Mouse (Mus musculus) lung, embryonic 14.5 days (tissue): ENCODE measurements around the gene Rchy1. TPM values are rescaled to one million over a fixed set of nuclear protein-coding genes. Genes with fewer than 3 reads are reported as not detected.

ENCODE experiments used
- ATAC-seq: fragments of 200-750 bp; cut with Nextera tagmentation; 2 replicates; pipeline ENCODE4 v1.8.0; 2017; ENCODE audit warnings: mild to moderate bottlenecking, moderate TSS enrichment, moderate library complexity; ENCODE audit not compliant: insufficient read depth
- DNase-seq: peaks from one replicate; pipeline ENCODE4 v3.0.0-alpha.2; 2015
- H3K27ac ChIP-seq: fragments of 300-500 bp; sonication (generic); 2 replicates; pipeline ENCODE4 v1.5.1; 2014; ENCODE audit warnings: low read depth, mild to moderate bottlenecking, moderate library complexity
- H3K27me3 ChIP-seq: fragments of 300-500 bp; sonication (generic); 2 replicates; pipeline ENCODE4 v1.6.1; 2014; ENCODE audit warnings: low read length, control low read depth; ENCODE audit not compliant: insufficient read depth
- H3K36me3 ChIP-seq: fragments of 300-500 bp; sonication (generic); 2 replicates; pipeline ENCODE4 v1.6.1; 2014; ENCODE audit warnings: control low read depth; ENCODE audit not compliant: insufficient read depth
- H3K4me1 ChIP-seq: fragments of 300-500 bp; sonication (generic); 2 replicates; pipeline ENCODE4 v1.6.1; 2014; ENCODE audit warnings: antibody characterized with exemption, control low read depth; ENCODE audit not compliant: insufficient read depth
- H3K4me2 ChIP-seq: fragments of 300-500 bp; sonication (generic); 2 replicates; pipeline ENCODE4 v1.6.1; 2014; ENCODE audit warnings: mild to moderate bottlenecking
- H3K4me3 ChIP-seq: fragments of 300-500 bp; sonication (generic); 2 replicates; pipeline ENCODE4 v1.5.1; 2014; ENCODE audit warnings: low read depth, low read length
- H3K9ac ChIP-seq: fragments of 300-500 bp; sonication (generic); 2 replicates; pipeline ENCODE4 v1.6.1; 2014
- H3K9me3 ChIP-seq: fragments of 300-500 bp; sonication (generic); 2 replicates; pipeline ENCODE4 v1.6.1; 2016; ENCODE audit warnings: low read depth, low read length, control low read depth
- CTCF ChIP-seq: IDR thresholded peaks from 2 replicates; pipeline ENCODE4 v1.5.1; 2016; ENCODE audit warnings: antibody characterized with exemption, low read depth
- WGBS: fragments of 180-500 bp; shearing (Covaris S2); extraction: QIAGEN DNeasy Blood & Tissue Kit; methylation state at CpG from one replicate; pipeline ENCODE4 v1.1.7; 2014; 5-methylcytosine and 5-hydroxymethylcytosine counted together
- polyA plus RNA-seq: library from polyadenylated mRNA; unstranded; fragments of >200 nt; fragmentation: Nextera tagmentation; extraction: Ambion mirVana; gene quantifications from 2 replicates; pipeline ENCODE4 v1.2.1, GENCODE M21; 2014

Gene Rchy1
- polyA plus RNA-seq, 1 experiment from 2014 or later = 49.8 TPM

GRCm38 (mm10) chr5:91991191-91991937 lies 28.5 kb upstream of the Rchy1 start:
- DNase-seq (no peak), ATAC-seq (no peak)
- H3K27me3 ChIP-seq = no peaks in the 10 kb centered on the region
- no peak for TF ChIP-seq CTCF
- no peak overlapping the region for H3K27ac ChIP-seq
- WGBS = 68% methylated on average over 6 of the region's 6 CpGs
- no peak overlapping the region for H3K4me2 ChIP-seq
- H3K9me3 ChIP-seq = no peaks in the 10 kb centered on the region
- no peak overlapping the region for H3K9ac ChIP-seq
- H3K36me3 ChIP-seq = no peaks in the 10 kb centered on the region
- no peak overlapping the region for H3K4me3 ChIP-seq
- H3K4me1 ChIP-seq = no peaks in the 10 kb centered on the region

GRCm38 (mm10) chr5:91989261-91989660 lies 26.4 kb upstream of the Rchy1 start:
- H3K4me2 ChIP-seq = no peak overlapping the region
- H3K4me1 ChIP-seq = no peaks in the 10 kb centered on the region
- no peaks in the 10 kb centered on the region for H3K9me3 ChIP-seq
- TF ChIP-seq CTCF = no peak
- no peaks in the 10 kb centered on the region for H3K27me3 ChIP-seq
- H3K9ac ChIP-seq = no peak overlapping the region
- no peak for DNase-seq
- no peak for ATAC-seq
- H3K27ac ChIP-seq = no peak overlapping the region
- no peaks in the 10 kb centered on the region for H3K36me3 ChIP-seq
- no peak overlapping the region for H3K4me3 ChIP-seq
- WGBS = 77% methylated on average over 9 of the region's 9 CpGs

GRCm38 (mm10) chr5:91987799-91988198 lies 24.9 kb upstream of the Rchy1 start:
- Histone ChIP-seq H3K9me3 (no peaks in the 10 kb centered on the region), H3K27ac (no peak overlapping the region), H3K4me1 (no peaks in the 10 kb centered on the region), H3K4me3 (no peak overlapping the region), H3K36me3 (no peaks in the 10 kb centered on the region), H3K9ac (no peak overlapping the region), H3K4me2 (no peak overlapping the region), H3K27me3 (no peaks in the 10 kb centered on the region)
- ATAC-seq (no peak), DNase-seq (no peak)
- no peak for TF ChIP-seq CTCF
- WGBS = 75% methylated on average over 2 of the region's 2 CpGs

GRCm38 (mm10) chr5:91987236-91987635 lies 24.4 kb upstream of the Rchy1 start, which contains the start of gene Odaph:
Gene Odaph (plus strand): TSS chr5:91987475.
- H3K9ac ChIP-seq = no peak within 1 kb of the TSS
- ATAC-seq (no peak), DNase-seq (no peak)
- no peak within 1 kb of the TSS for H3K27ac ChIP-seq
- H3K36me3 ChIP-seq = no peaks in the 10 kb centered on the region
- no peaks in the 10 kb centered on the region for H3K9me3 ChIP-seq
- H3K4me1 ChIP-seq = no peaks in the 10 kb centered on the region
- no peaks in the 10 kb centered on the region for H3K27me3 ChIP-seq
- no peak for TF ChIP-seq CTCF
- 68% methylated on average over 4 of the region's 4 CpGs for WGBS
- no peak within 1 kb of the TSS for H3K4me2 ChIP-seq
- H3K4me3 ChIP-seq = no peak within 1 kb of the TSS

GRCm38 (mm10) chr5:91985721-91986120 lies 22.9 kb upstream of the Rchy1 start:
- Histone ChIP-seq H3K4me2 (no peak overlapping the region), H3K4me3 (no peak overlapping the region), H3K27me3 (no peaks in the 10 kb centered on the region), H3K36me3 (no peaks in the 10 kb centered on the region), H3K9me3 (no peaks in the 10 kb centered on the region), H3K9ac (no peak overlapping the region), H3K4me1 (no peaks in the 10 kb centered on the region), H3K27ac (no peak overlapping the region)
- DNase-seq (no peak), ATAC-seq (no peak)
- TF ChIP-seq CTCF = no peak
- WGBS = 63% methylated on average over 2 of the region's 2 CpGs

- no peak for ATAC-seq
- Histone ChIP-seq H3K4me2 (no peak overlapping the region), H3K9ac (no peak overlapping the region), H3K36me3 (no peaks in the 10 kb centered on the region), H3K4me3 (no peak overlapping the region), H3K27ac (no peak overlapping the region), H3K9me3 (no peaks in the 10 kb centered on the region), H3K27me3 (no peaks in the 10 kb centered on the region), H3K4me1 (no peaks in the 10 kb centered on the region)
- WGBS = 63% methylated on average over 2 of the region's 2 CpGs
- no peak for DNase-seq
- TF ChIP-seq CTCF = no peak
Measured at GRCm38 (mm10) chr5:91983490-91983889, 20.6 kb upstream of the Rchy1 start.

GRCm38 (mm10) chr5:91981176-91981840 lies 18.4 kb upstream of the Rchy1 start:
- Histone ChIP-seq H3K4me3 (no peak overlapping the region), H3K27ac (no peak overlapping the region), H3K4me2 (no peak overlapping the region), H3K9ac (no peak overlapping the region), H3K36me3 (no peaks in the 10 kb centered on the region), H3K4me1 (no peaks in the 10 kb centered on the region), H3K9me3 (no peaks in the 10 kb centered on the region), H3K27me3 (no peaks in the 10 kb centered on the region)
- WGBS = 87% methylated on average over 11 of the region's 11 CpGs
- ATAC-seq (no peak), DNase-seq (no peak)
- TF ChIP-seq CTCF = no peak
